ENCODE assay signal across 8 mouse cellular contexts in the genomic region with DNA sequence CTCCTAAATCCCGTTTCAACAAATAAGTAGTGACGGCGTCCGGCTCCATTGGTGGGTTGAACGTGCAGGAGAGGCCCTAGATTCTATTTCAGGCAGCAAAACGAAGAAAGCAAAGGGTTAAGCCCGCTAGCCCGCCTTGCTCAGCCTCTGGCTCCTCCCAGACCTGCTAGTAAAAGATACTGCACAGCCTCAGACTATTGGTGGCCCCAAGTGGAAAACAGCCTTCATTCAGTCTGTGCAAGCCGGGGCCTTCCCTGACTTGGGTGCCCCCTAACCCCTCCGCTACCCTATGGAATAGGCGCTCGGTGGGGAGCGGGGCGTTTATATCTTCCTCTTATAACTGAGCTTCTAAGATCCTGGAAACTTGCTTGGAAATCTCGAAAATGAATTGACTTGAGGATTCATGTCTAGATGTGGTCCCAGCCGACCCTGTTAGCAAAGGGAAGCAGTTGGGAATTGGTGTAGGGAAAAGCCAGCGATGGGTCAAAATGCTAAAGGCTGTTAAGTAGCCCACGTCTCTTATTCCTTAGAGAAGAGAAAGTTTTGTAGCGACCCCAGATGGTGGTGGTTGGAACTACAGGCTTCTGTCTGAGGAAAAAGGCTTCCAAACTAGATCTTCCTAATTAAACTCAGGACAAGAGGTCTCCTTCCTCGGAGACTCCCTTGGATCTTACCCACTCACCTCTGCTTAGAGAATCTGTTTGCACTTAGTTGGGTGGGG. TPM values are rescaled to one million over a fixed set of nuclear protein-coding genes. Genes with fewer than 3 reads are reported as not detected.
DNase-seq lines count a peak whose midpoint lies in the region; ATAC-seq lines count a peak whose summit lies in the region.

No protein-coding gene starts in this region.

- peak overlapping the region; percentile 94 for H3K4me2 ChIP-seq in lung, embryonic 16.5 days (ENCODE audit: low read depth, low read length)

- under 1% methylated on average over 20 of the region's 20 CpGs for WGBS in forebrain, embryonic 10.5 days
- under 1% methylated on average over 20 of the region's 20 CpGs for WGBS in lung, embryonic 16.5 days

- H3K4me1 ChIP-seq in forebrain, embryonic 10.5 days, result peaks cover 52% of the 10 kb centered on the region
- peaks cover 8% of the 10 kb centered on the region; the same call in 1 of the 2 replicates for H3K4me1 ChIP-seq in lung, embryonic 16.5 days (replicated peaks; ENCODE audit: control insufficient read depth, insufficient read depth, low read length)

- ATAC-seq in lung, embryonic 16.5 days (ENCODE audit: low read depth), result peak; percentile 64
- ATAC-seq in monocyte, adult 5-6 weeks (replicated peaks; ENCODE audit: insufficient number of reproducible peaks, low FRiP score, low TSS enrichment, poor library complexity, severe bottlenecking), result no peak

- H3K9ac ChIP-seq in lung, embryonic 16.5 days (ENCODE audit: low read length), result peak overlapping the region; percentile 60

- peak; percentile 87 for DNase-seq in MN1 (ENCODE audit: low spot score)
- DNase-seq in c-Kit-negative CD71-positive TER-119-positive erythroid progenitor cells, embryonic 14.5 days (ENCODE audit: low read depth, low spot score), result peak; percentile 81
- peak; percentile 86 for DNase-seq in forebrain, embryonic 10.5 days (ENCODE audit: extremely low spot score, low spot score)
- peak; percentile 39 to 68 for DNase-seq in heart, postnatal 36 days
- peak; percentile 56 to 67 for DNase-seq in layer of hippocampus, adult 8-10 months (ENCODE audit: low spot score in 2 of 2)
- peak; percentile 39 for DNase-seq in ovary, postnatal 36 days (ENCODE audit: low spot score)

- H3K36me3 ChIP-seq in forebrain, embryonic 10.5 days (replicated peaks), result peaks cover 9% of the 10 kb centered on the region
- H3K36me3 ChIP-seq in lung, embryonic 16.5 days (ENCODE audit: control insufficient read depth, insufficient read depth, low read length), result no peaks in the 10 kb centered on the region

- 0 out of 2 replicates have a peak, but pooled peaks cover under 1% of the 10 kb centered on the region for H3K9me3 ChIP-seq in forebrain, embryonic 10.5 days
- no peaks in the 10 kb centered on the region for H3K9me3 ChIP-seq in lung, embryonic 16.5 days (ENCODE audit: control insufficient read depth, low read length)

- H3K4me3 ChIP-seq in forebrain, embryonic 10.5 days, result peak overlapping the region; percentile 79
- H3K4me3 ChIP-seq in lung, embryonic 16.5 days (ENCODE audit: low read length), result peak overlapping the region; percentile 57

- intact Hi-C loops in heart, postnatal 36 days (cut with DNase I), result loop anchor here (2.0 kb wide), 1 partner anchor 28 kb away; no protein-coding TSS in a partner anchor

- 0 out of 2 replicates have a peak, but pooled peaks cover 15% of the 10 kb centered on the region for H3K27me3 ChIP-seq in forebrain, embryonic 10.5 days (ENCODE audit: poor library complexity, severe bottlenecking)
- no peaks in the 10 kb centered on the region for H3K27me3 ChIP-seq in lung, embryonic 16.5 days (ENCODE audit: control insufficient read depth, insufficient read depth, low read depth, low read length)

- H3K27ac ChIP-seq in forebrain, embryonic 10.5 days, result peak overlapping the region; percentile 94
- peak overlapping the region; percentile 70 for H3K27ac ChIP-seq in lung, embryonic 16.5 days (ENCODE audit: low read length)

RNA-seq across cellular contexts. Expression of a gene that starts 0.9 kb away (rescaled TPM):
- polyA plus RNA-seq in forebrain, embryonic 10.5 days (2016; fragmentation: Nextera tagmentation; extraction: Ambion mirVana), result 15.7 and 16.2 TPM in 2 replicates
- 1 to 10 TPM; 2.1 to 3.1 TPM for total RNA-seq in heart, postnatal 36 days (2021)
- total RNA-seq in layer of hippocampus, adult 8-10 months (2022), result 100 to 1,000 TPM; 118 to 152 (median 135) TPM
- polyA plus RNA-seq in lung, embryonic 16.5 days (2015; fragmentation: Nextera tagmentation; extraction: Ambion mirVana), result 6.1 and 6.4 TPM in 2 replicates
- total RNA-seq in monocyte, adult 5-6 weeks (2017), result not detected in 3 replicates

RNA-seq across cellular contexts. Expression of a gene that starts 11.9 kb away (rescaled TPM):
- polyA plus RNA-seq in forebrain, embryonic 10.5 days (2016; fragmentation: Nextera tagmentation; extraction: Ambion mirVana), result not detected in 2 replicates
- total RNA-seq in heart, postnatal 36 days (2021), result not detected
- not detected for total RNA-seq in layer of hippocampus, adult 8-10 months (2022)
- not detected in 2 replicates for polyA plus RNA-seq in lung, embryonic 16.5 days (2015; fragmentation: Nextera tagmentation; extraction: Ambion mirVana)
- not detected in 3 replicates for total RNA-seq in monocyte, adult 5-6 weeks (2017)

RNA-seq across cellular contexts. Expression of a gene that starts 18.4 kb away (rescaled TPM):
- polyA plus RNA-seq in forebrain, embryonic 10.5 days (2016; fragmentation: Nextera tagmentation; extraction: Ambion mirVana), result not detected in 2 replicates
- total RNA-seq in heart, postnatal 36 days (2021), result not detected
- total RNA-seq in layer of hippocampus, adult 8-10 months (2022), result not detected
- polyA plus RNA-seq in lung, embryonic 16.5 days (2015; fragmentation: Nextera tagmentation; extraction: Ambion mirVana), result not detected in 2 replicates
- total RNA-seq in monocyte, adult 5-6 weeks (2017), result not detected in 3 replicates

RNA-seq across cellular contexts. Expression of a gene that starts 47.9 kb away (rescaled TPM):
- 0.14 and 0.23 TPM in 2 replicates for polyA plus RNA-seq in forebrain, embryonic 10.5 days (2016; fragmentation: Nextera tagmentation; extraction: Ambion mirVana)
- 10 to 100 TPM; 68.3 to 69.5 TPM for total RNA-seq in heart, postnatal 36 days (2021)
- total RNA-seq in layer of hippocampus, adult 8-10 months (2022), result not detected
- polyA plus RNA-seq in lung, embryonic 16.5 days (2015; fragmentation: Nextera tagmentation; extraction: Ambion mirVana), result 0.74 and 1.1 TPM in 2 replicates
- total RNA-seq in monocyte, adult 5-6 weeks (2017), result 2.0 to 8.0 TPM (median 3.3 TPM) in 3 replicates

RNA-seq across cellular contexts. Expression of a gene that starts 56.1 kb away (rescaled TPM):
- polyA plus RNA-seq in forebrain, embryonic 10.5 days (2016; fragmentation: Nextera tagmentation; extraction: Ambion mirVana), result not detected in 2 replicates
- not detected for total RNA-seq in heart, postnatal 36 days (2021)
- under 1 TPM in 1 of 4 experiments, not detected in 3; 0.29 TPM for total RNA-seq in layer of hippocampus, adult 8-10 months (2022)
- 0.73 and 1.5 TPM in 2 replicates for polyA plus RNA-seq in lung, embryonic 16.5 days (2015; fragmentation: Nextera tagmentation; extraction: Ambion mirVana)
- total RNA-seq in monocyte, adult 5-6 weeks (2017), result not detected in 3 replicates

Comparison
In these comparisons a context has a peak if more than half of its experiments do, and no peak if none do; other contexts are left out.
1. RNA of a gene that starts 0.9 kb away (total RNA-seq): 118 to 152 TPM in layer of hippocampus, adult 8-10 months; 2.1 to 3.1 TPM in heart, postnatal 36 days and not detected in monocyte, adult 5-6 weeks; every median in the first group is over 10 times any median in the second.
2. Peak in every context shown above with its lines, with median percentiles within 50 percentile points of each other: DNase-seq.